Mouse (Mus musculus): ENCODE measurements at regions not wholly inside any gene's neighbourhood (a gene's known extent, or its start where the extent isn't known, plus 50 kb on each side); places are given as distances from the start of the nearest gene placed in this dataset.
"Not testable (repeated sequence)": the region's sequence is repeated elsewhere in the genome, so short reads cannot be mapped to it uniquely, and the experiment has no call there.

- Histone ChIP-seq H3K27ac (ENCODE audit: low read length) (no peak overlapping the region), H3K4me3 (ENCODE audit: low read depth, low read length) (no peak overlapping the region), H3K9me3 (ENCODE audit: control insufficient read depth, low read depth, low read length) (no peaks in the 10 kb centered on the region), H3K4me2 (replicated peaks; ENCODE audit: low read depth, low read length) (no peak overlapping the region), H3K9ac (replicated peaks; ENCODE audit: low read depth, low read length) (no peak overlapping the region), H3K36me3 (ENCODE audit: control insufficient read depth, insufficient read depth, low read length) (no peaks in the 10 kb centered on the region), H3K27me3 (ENCODE audit: control insufficient read depth, insufficient read depth, low read length) (no peaks in the 10 kb centered on the region), H3K4me1 (ENCODE audit: control insufficient read depth, insufficient read depth, low read length) (no peaks in the 10 kb centered on the region)
- ATAC-seq (ENCODE audit: insufficient number of reproducible peaks, insufficient read depth, low FRiP score, low read depth), result no peak
- WGBS, result 74% methylated on average over 2 of the region's 2 CpGs
Measured at GRCm38 (mm10) chr7:138472891-138473455, 75.4 kb upstream of the Tcerg1l start.

GRCm38 (mm10) chr7:138472371-138472770 lies 74.8 kb upstream of the Tcerg1l start:
- H3K9ac ChIP-seq (replicated peaks; ENCODE audit: low read depth, low read length), result no peak overlapping the region
- no peak overlapping the region for H3K4me3 ChIP-seq (ENCODE audit: low read depth, low read length)
- no peak for ATAC-seq (ENCODE audit: insufficient number of reproducible peaks, insufficient read depth, low FRiP score, low read depth)
- H3K27ac ChIP-seq (ENCODE audit: low read length), result no peak overlapping the region
- H3K4me2 ChIP-seq (replicated peaks; ENCODE audit: low read depth, low read length), result no peak overlapping the region
- no peaks in the 10 kb centered on the region for H3K9me3 ChIP-seq (ENCODE audit: control insufficient read depth, low read depth, low read length)
- no peaks in the 10 kb centered on the region for H3K4me1 ChIP-seq (ENCODE audit: control insufficient read depth, insufficient read depth, low read length)
- no peaks in the 10 kb centered on the region for H3K36me3 ChIP-seq (ENCODE audit: control insufficient read depth, insufficient read depth, low read length)
- H3K27me3 ChIP-seq (ENCODE audit: control insufficient read depth, insufficient read depth, low read length), result no peaks in the 10 kb centered on the region
- 81% methylated on average over 5 of the region's 5 CpGs for WGBS

GRCm38 (mm10) chr7:138469211-138469610 lies 71.7 kb upstream of the Tcerg1l start:
- H3K4me2 ChIP-seq (replicated peaks; ENCODE audit: low read depth, low read length), result no peak overlapping the region
- no peaks in the 10 kb centered on the region for H3K36me3 ChIP-seq (ENCODE audit: control insufficient read depth, insufficient read depth, low read length)
- no peaks in the 10 kb centered on the region for H3K27me3 ChIP-seq (ENCODE audit: control insufficient read depth, insufficient read depth, low read length)
- no peak overlapping the region for H3K4me3 ChIP-seq (ENCODE audit: low read depth, low read length)
- no peaks in the 10 kb centered on the region for H3K9me3 ChIP-seq (ENCODE audit: control insufficient read depth, low read depth, low read length)
- H3K4me1 ChIP-seq (ENCODE audit: control insufficient read depth, insufficient read depth, low read length), result no peaks in the 10 kb centered on the region
- H3K9ac ChIP-seq (replicated peaks; ENCODE audit: low read depth, low read length), result no peak overlapping the region
- 68% methylated on average over 4 of the region's 4 CpGs for WGBS
- H3K27ac ChIP-seq (ENCODE audit: low read length), result no peak overlapping the region
- no peak for ATAC-seq (ENCODE audit: insufficient number of reproducible peaks, insufficient read depth, low FRiP score, low read depth)

- Histone ChIP-seq H3K36me3 (ENCODE audit: control insufficient read depth, insufficient read depth, low read length) (no peaks in the 10 kb centered on the region), H3K9ac (replicated peaks; ENCODE audit: low read depth, low read length) (no peak overlapping the region), H3K27ac (ENCODE audit: low read length) (no peak overlapping the region), H3K9me3 (ENCODE audit: control insufficient read depth, low read depth, low read length) (no peaks in the 10 kb centered on the region), H3K4me2 (replicated peaks; ENCODE audit: low read depth, low read length) (no peak overlapping the region), H3K4me3 (ENCODE audit: low read depth, low read length) (no peak overlapping the region), H3K27me3 (ENCODE audit: control insufficient read depth, insufficient read depth, low read length) (no peaks in the 10 kb centered on the region), H3K4me1 (ENCODE audit: control insufficient read depth, insufficient read depth, low read length) (no peaks in the 10 kb centered on the region)
- 72% methylated on average over 2 of the region's 2 CpGs for WGBS
- no peak for ATAC-seq (ENCODE audit: insufficient number of reproducible peaks, insufficient read depth, low FRiP score, low read depth)
Measured at GRCm38 (mm10) chr7:138468436-138468835, 70.9 kb upstream of the Tcerg1l start.

- Histone ChIP-seq H3K36me3 (ENCODE audit: control insufficient read depth, insufficient read depth, low read length) (no peaks in the 10 kb centered on the region), H3K4me3 (ENCODE audit: low read depth, low read length) (no peak overlapping the region), H3K9me3 (ENCODE audit: control insufficient read depth, low read depth, low read length) (no peaks in the 10 kb centered on the region), H3K4me1 (ENCODE audit: control insufficient read depth, insufficient read depth, low read length) (no peaks in the 10 kb centered on the region), H3K4me2 (replicated peaks; ENCODE audit: low read depth, low read length) (no peak overlapping the region), H3K27ac (ENCODE audit: low read length) (no peak overlapping the region), H3K27me3 (ENCODE audit: control insufficient read depth, insufficient read depth, low read length) (no peaks in the 10 kb centered on the region), H3K9ac (replicated peaks; ENCODE audit: low read depth, low read length) (no peak overlapping the region)
- ATAC-seq (ENCODE audit: insufficient number of reproducible peaks, insufficient read depth, low FRiP score, low read depth), result no peak
- 66% methylated on average over 2 of the region's 2 CpGs for WGBS
Measured at GRCm38 (mm10) chr7:138467981-138468380, 70.5 kb upstream of the Tcerg1l start.

GRCm38 (mm10) chr7:138467386-138467785 lies 69.9 kb upstream of the Tcerg1l start:
- Histone ChIP-seq H3K4me1 (ENCODE audit: control insufficient read depth, insufficient read depth, low read length) (no peaks in the 10 kb centered on the region), H3K36me3 (ENCODE audit: control insufficient read depth, insufficient read depth, low read length) (no peaks in the 10 kb centered on the region), H3K27ac (ENCODE audit: low read length) (no peak overlapping the region), H3K4me2 (replicated peaks; ENCODE audit: low read depth, low read length) (no peak overlapping the region), H3K4me3 (ENCODE audit: low read depth, low read length) (no peak overlapping the region), H3K9ac (replicated peaks; ENCODE audit: low read depth, low read length) (no peak overlapping the region), H3K27me3 (ENCODE audit: control insufficient read depth, insufficient read depth, low read length) (no peaks in the 10 kb centered on the region), H3K9me3 (ENCODE audit: control insufficient read depth, low read depth, low read length) (no peaks in the 10 kb centered on the region)
- WGBS, result 56% methylated on average over 1 of the region's 1 CpGs
- ATAC-seq (ENCODE audit: insufficient number of reproducible peaks, insufficient read depth, low FRiP score, low read depth), result no peak

- H3K27me3 ChIP-seq (ENCODE audit: control insufficient read depth, insufficient read depth, low read length), result no peaks in the 10 kb centered on the region
- 58% methylated on average over 7 of the region's 7 CpGs for WGBS
- H3K36me3 ChIP-seq (ENCODE audit: control insufficient read depth, insufficient read depth, low read length), result no peaks in the 10 kb centered on the region
- no peak overlapping the region for H3K4me3 ChIP-seq (ENCODE audit: low read depth, low read length)
- no peak overlapping the region for H3K27ac ChIP-seq (ENCODE audit: low read length)
- H3K9me3 ChIP-seq (ENCODE audit: control insufficient read depth, low read depth, low read length), result no peaks in the 10 kb centered on the region
- no peak for ATAC-seq (ENCODE audit: insufficient number of reproducible peaks, insufficient read depth, low FRiP score, low read depth)
- no peak overlapping the region for H3K4me2 ChIP-seq (replicated peaks; ENCODE audit: low read depth, low read length)
- no peak overlapping the region for H3K9ac ChIP-seq (replicated peaks; ENCODE audit: low read depth, low read length)
- no peaks in the 10 kb centered on the region for H3K4me1 ChIP-seq (ENCODE audit: control insufficient read depth, insufficient read depth, low read length)
Measured at GRCm38 (mm10) chr7:138457964-138458363, 60.4 kb upstream of the Tcerg1l start.

GRCm38 (mm10) chr7:138455371-138455770 lies 57.8 kb upstream of the Tcerg1l start:
- no peak overlapping the region for H3K27ac ChIP-seq (ENCODE audit: low read length)
- no peak overlapping the region for H3K4me2 ChIP-seq (replicated peaks; ENCODE audit: low read depth, low read length)
- H3K4me1 ChIP-seq (ENCODE audit: control insufficient read depth, insufficient read depth, low read length), result no peaks in the 10 kb centered on the region
- H3K4me3 ChIP-seq (ENCODE audit: low read depth, low read length), result no peak overlapping the region
- no peak overlapping the region for H3K9ac ChIP-seq (replicated peaks; ENCODE audit: low read depth, low read length)
- no peak for ATAC-seq (ENCODE audit: insufficient number of reproducible peaks, insufficient read depth, low FRiP score, low read depth)
- H3K36me3 ChIP-seq (ENCODE audit: control insufficient read depth, insufficient read depth, low read length), result no peaks in the 10 kb centered on the region
- 93% methylated on average over 3 of the region's 3 CpGs for WGBS
- H3K9me3 ChIP-seq (ENCODE audit: control insufficient read depth, low read depth, low read length), result no peaks in the 10 kb centered on the region
- H3K27me3 ChIP-seq (ENCODE audit: control insufficient read depth, insufficient read depth, low read length), result no peaks in the 10 kb centered on the region

- ATAC-seq (ENCODE audit: insufficient number of reproducible peaks, insufficient read depth, low FRiP score, low read depth); H3K27ac ChIP-seq (ENCODE audit: low read length); H3K4me1 ChIP-seq (ENCODE audit: control insufficient read depth, insufficient read depth, low read length); H3K4me3 ChIP-seq (ENCODE audit: low read depth, low read length); H3K4me2 ChIP-seq (replicated peaks; ENCODE audit: low read depth, low read length); H3K9me3 ChIP-seq (ENCODE audit: control insufficient read depth, low read depth, low read length); H3K9ac ChIP-seq (replicated peaks; ENCODE audit: low read depth, low read length); H3K27me3 ChIP-seq (ENCODE audit: control insufficient read depth, insufficient read depth, low read length); H3K36me3 ChIP-seq (ENCODE audit: control insufficient read depth, insufficient read depth, low read length): not testable (repeated sequence)
- 46% methylated on average over 14 of the region's 14 CpGs for WGBS
Measured at GRCm38 (mm10) chr7:138454498-138455225, 57.1 kb upstream of the Tcerg1l start.
